Mouse (Mus musculus) gonadal fat pad, adult 2 months (tissue): ENCODE measurements around the gene Tmem86b. TPM values are rescaled to one million over a fixed set of nuclear protein-coding genes. Genes with fewer than 3 reads are reported as not detected.
"Not testable (repeated sequence)": the region's sequence is repeated elsewhere in the genome, so short reads cannot be mapped to it uniquely, and the experiment has no call there.

Experiments used
- DNase-seq: peaks from one replicate; pipeline ENCODE4 v3.0.0-alpha.2; 2012; ENCODE audit warnings: low read depth
- polyA plus RNA-seq: library from polyadenylated mRNA; depleted of rRNA; stranded (reverse); fragments of >200 nt; gene quantifications from 2 replicates; pipeline ENCODE4 v1.2.3, GENCODE M21; 2012

Gene Tmem86b
- polyA plus RNA-seq, 1 experiment: 16.5 TPM

- no peak for DNase-seq
Observed at GRCm38 (mm10) chr7:4647992-4648391, 16.8 kb upstream of the Tmem86b start.

GRCm38 (mm10) chr7:4647291-4647690 lies 16.1 kb upstream of the Tmem86b start:
- DNase-seq: no peak

GRCm38 (mm10) chr7:4646806-4647205 lies 15.6 kb upstream of the Tmem86b start:
- DNase-seq: no peak

GRCm38 (mm10) chr7:4643225-4643624 lies 12.0 kb upstream of the Tmem86b start:
- no peak for DNase-seq

GRCm38 (mm10) chr7:4641956-4642355 lies 10.7 kb upstream of the Tmem86b start:
- no peak for DNase-seq

GRCm38 (mm10) chr7:4641155-4641554 lies 9.9 kb upstream of the Tmem86b start:
- no peak for DNase-seq

GRCm38 (mm10) chr7:4636179-4636578 lies 5.0 kb upstream of the Tmem86b start:
- no peak for DNase-seq

- no peak for DNase-seq
Observed at GRCm38 (mm10) chr7:4630198-4630597, 1.0 kb downstream of the Tmem86b start.

- no peak for DNase-seq
Observed at GRCm38 (mm10) chr7:4629586-4629985, 1.6 kb downstream of the Tmem86b start.

- no peak for DNase-seq
Observed at GRCm38 (mm10) chr7:4625928-4626327, 5.3 kb downstream of the Tmem86b start.

GRCm38 (mm10) chr7:4624343-4624742 lies 6.9 kb downstream of the Tmem86b start:
- DNase-seq: no peak

- DNase-seq: no peak
Observed at GRCm38 (mm10) chr7:4623544-4624189, 7.6 kb downstream of the Tmem86b start.

GRCm38 (mm10) chr7:4619979-4620378 lies 11.2 kb downstream of the Tmem86b start:
- no peak for DNase-seq

- DNase-seq: no peak
Observed at GRCm38 (mm10) chr7:4613740-4614403, 17.4 kb downstream of the Tmem86b start.

- DNase-seq: no peak
Observed at GRCm38 (mm10) chr7:4612956-4613355, 18.3 kb downstream of the Tmem86b start.

- DNase-seq: no peak
Observed at GRCm38 (mm10) chr7:4612386-4612785, 18.8 kb downstream of the Tmem86b start.

GRCm38 (mm10) chr7:4611921-4612341 lies 19.3 kb downstream of the Tmem86b start:
- DNase-seq: no peak

GRCm38 (mm10) chr7:4611511-4611910 lies 19.7 kb downstream of the Tmem86b start:
- no peak for DNase-seq

GRCm38 (mm10) chr7:4608002-4608401 lies 23.2 kb downstream of the Tmem86b start:
- DNase-seq: no peak

GRCm38 (mm10) chr7:4603873-4604272 lies 27.3 kb downstream of the Tmem86b start, which contains the start of gene Ptprh:
Gene Ptprh (minus strand): TSS chr7:4604041.
- DNase-seq: no peak

- DNase-seq: no peak
Observed at GRCm38 (mm10) chr7:4602969-4603368, 28.3 kb downstream of the Tmem86b start.

GRCm38 (mm10) chr7:4597046-4597445 lies 34.2 kb downstream of the Tmem86b start:
- DNase-seq: not testable (repeated sequence)

- DNase-seq: not testable (repeated sequence)
Observed at GRCm38 (mm10) chr7:4581481-4581880, 49.7 kb downstream of the Tmem86b start.
